Mouse (Mus musculus): ENCODE data around the gene Zfp442. TPM values are rescaled to one million over a fixed set of nuclear protein-coding genes. Genes with fewer than 3 reads are reported as not detected.
"Not testable (repeated sequence)": the region's sequence is repeated elsewhere in the genome, so short reads cannot be mapped to it uniquely, and the experiment has no call there.

Gene Zfp442
- 10 to 100 TPM in 1 of 4 experiments, 1 to 10 TPM in 3; 7.6 to 10.3 (median 8.5) TPM for total RNA-seq (2022)

DNA sequence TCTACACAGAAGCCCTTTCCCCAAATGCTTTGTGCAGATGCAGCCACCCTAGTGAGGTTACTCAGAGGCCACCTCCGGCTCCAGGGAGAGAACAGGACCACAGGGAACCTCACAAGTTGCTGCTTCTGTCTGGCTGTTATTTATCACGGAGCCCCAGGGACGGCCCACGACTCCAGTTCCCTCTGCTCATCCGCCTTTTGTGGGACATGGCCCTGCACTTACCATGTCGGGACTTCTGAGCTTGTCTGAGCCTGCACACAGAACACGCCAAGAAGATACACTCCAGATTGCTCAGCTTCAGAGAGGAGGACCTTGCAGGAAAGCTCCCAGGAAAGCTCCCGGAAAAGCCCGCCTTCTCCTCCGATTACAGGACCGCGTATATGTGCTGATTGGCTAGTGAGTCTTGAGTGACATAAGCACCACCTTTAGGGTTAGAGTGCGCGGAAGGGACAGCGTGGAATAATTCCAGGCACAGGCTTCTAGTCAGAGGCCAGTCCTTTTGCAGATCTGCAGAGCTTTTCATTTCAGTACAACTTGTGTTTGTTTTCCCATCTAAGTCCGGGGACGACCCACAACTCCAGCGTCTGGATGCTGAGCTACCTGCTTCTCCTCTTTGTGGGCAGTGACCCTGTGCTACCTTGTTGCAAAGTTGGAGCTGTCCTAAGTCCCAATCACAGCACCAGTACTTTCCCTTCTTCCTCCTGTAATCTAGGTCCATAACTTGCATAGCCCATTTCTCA lies at the start of gene Zfp442:
TSS of gene Zfp442 (minus strand) at position 307 of the 740 bp plus-strand sequence.
- DNase-seq (ENCODE audit: low spot score in 2 of 2) = peak; percentile 55 to 56

DNA sequence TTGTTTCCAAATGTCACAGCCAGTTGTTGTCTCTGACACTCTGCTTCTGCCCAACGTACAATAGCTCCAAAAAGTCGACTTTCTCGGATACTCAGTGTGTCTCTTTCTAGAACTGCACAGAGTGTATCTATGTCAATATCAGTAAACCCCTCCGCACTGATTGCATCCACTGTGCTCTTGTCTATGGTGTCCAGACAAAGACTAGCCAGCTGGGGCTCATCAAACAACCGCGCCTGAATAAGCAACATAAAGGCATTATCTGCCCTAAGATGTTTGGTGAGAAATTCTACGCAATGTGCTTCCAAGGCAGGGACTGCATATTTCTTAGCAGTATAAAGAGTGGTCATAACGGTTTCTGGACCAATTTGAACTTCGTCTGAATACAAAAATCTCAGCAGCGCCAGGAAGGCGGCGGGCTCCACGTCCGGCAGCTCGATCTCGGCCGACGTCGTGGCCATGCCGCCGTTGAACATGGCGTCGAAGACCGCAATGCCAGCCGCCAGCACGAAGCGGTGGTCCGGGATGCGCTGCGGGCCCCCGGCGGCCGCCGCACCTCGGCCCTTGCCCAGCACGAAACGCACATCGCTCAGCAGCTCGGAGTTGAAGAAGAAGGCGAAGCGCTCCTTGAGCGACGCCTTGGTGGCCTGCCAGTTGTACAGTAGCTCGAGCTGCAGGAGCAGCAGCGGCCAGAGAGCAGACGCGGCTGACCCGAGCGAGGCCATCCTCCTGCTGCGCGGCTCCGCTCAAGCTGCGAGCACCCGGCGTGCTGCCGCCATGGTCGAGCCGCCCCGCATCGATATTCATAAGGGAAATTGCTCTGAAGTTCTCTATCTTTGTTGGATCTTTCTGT lies 49.1 kb upstream of the Zfp442 start:
- not testable (repeated sequence) for DNase-seq (ENCODE audit: low spot score in 2 of 2)

DNA sequence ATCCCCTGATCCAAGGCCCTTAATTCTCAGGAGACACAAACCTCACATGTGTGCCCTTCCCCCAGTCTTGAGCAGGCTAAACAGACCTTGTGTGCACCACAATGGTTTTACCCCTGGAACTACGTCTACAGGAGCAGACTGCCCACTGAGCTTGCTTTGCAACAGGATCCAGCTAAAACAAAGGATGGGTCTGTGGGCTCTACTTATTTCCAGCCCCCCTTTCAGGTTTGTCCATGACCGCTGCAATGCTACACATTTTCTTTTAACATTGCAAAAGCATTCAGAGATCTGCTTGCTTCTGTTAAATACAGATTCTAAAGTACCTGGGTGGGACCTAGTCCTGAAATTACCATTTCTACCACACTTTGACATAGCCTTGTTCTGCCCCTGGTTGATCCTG lies 41.7 kb upstream of the Zfp442 start:
- no peak for DNase-seq (ENCODE audit: low spot score in 2 of 2)

DNA sequence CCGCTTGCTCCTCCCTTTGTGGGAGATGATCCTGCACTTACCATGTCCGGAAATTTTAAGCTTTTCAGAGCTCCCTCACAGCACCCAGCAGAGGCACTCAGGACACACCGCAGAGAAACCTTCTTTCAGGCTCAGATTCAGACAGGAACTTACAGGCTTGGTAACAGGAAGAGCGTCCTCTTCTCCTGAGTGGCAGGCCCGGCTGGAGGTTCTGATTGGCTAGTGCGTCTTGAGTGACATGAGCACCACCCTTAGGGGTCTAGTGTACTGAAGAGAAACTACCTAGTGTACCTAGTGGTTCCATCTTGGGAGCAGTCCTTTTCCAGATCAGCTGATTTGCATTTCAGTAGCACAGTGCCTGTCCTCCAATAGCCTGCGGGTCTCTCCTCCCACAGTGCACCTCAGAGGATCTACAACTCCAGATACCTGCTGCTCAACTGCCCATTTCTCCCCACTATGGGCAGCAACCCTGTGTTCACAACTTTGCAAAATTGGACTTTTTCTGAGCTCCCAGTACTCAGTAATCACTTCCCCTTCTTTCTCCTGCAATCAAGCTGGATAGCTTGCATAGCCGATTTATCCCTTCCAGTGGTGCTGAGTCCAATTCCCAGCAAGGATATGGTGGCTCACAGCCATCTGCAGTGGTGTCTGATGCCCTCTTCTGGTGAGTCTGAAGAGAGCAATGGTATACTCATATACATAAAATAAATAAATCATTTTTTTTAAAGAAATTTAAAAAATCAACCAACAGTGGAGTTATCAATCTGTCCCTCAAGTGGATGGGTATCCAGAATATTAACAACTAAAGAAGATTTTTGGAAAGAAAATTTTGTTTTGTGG lies 33.9 kb upstream of the Zfp442 start, which contains the start of gene Zfp345:
TSS of gene Zfp345 (minus strand) at position 153 of the 840 bp plus-strand sequence.
- not testable (repeated sequence) for DNase-seq (ENCODE audit: low spot score in 2 of 2)

DNA sequence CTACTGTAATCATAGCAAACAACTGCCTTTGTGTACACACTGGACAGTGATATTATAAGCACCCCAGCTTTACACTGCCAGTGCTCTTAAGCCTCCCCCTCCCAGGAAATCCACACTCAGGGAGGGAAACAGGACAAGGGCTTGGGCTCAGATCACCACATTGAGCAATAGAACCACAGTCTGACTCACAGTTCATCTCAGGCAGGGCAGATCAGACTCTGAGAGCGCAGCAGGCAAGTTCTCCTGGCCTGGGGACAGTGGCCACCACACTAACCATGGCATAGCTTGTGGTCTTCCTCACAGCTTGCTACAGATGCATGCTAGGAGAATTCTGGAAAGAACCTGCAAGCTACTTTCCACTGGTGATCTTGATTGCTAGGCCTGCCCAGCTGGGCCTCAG lies 12.2 kb downstream of the Zfp442 start:
- DNase-seq (ENCODE audit: low spot score in 2 of 2) = not testable (repeated sequence)

DNA sequence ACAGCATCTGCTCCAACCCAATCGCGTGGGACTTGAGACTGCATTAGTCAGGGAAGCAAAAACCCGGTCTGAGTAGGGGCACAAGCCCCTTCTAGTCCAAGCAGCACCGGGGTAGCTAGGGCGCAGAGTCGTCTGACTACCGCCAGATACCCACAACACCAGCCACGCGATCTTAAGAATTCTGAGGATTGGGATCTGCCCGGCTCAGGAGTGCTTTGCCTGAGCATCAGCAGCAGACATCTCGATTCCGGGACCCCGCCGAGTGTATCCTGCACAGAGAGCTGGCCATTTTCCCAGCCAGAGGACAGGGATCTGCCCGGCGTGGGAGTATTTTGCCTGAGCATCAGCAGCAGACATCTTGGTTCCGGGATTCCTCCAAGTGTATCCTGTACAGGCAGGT lies 39.1 kb downstream of the Zfp442 start:
- DNase-seq (ENCODE audit: low spot score in 2 of 2) = not testable (repeated sequence)

GRCm38 (mm10) chr2:150390198-150390597 lies 61.1 kb downstream of the Zfp442 start:
- DNase-seq (ENCODE audit: low spot score in 2 of 2) = no peak

GRCm38 (mm10) chr2:150385553-150386106 lies 65.7 kb downstream of the Zfp442 start:
- not testable (repeated sequence) for DNase-seq (ENCODE audit: low spot score in 2 of 2)

- DNase-seq (ENCODE audit: low spot score in 2 of 2) = no peak
These were observed 88.4 kb downstream of the Zfp442 start for GRCm38 (mm10) chr2:150362878-150363229.

DNA sequence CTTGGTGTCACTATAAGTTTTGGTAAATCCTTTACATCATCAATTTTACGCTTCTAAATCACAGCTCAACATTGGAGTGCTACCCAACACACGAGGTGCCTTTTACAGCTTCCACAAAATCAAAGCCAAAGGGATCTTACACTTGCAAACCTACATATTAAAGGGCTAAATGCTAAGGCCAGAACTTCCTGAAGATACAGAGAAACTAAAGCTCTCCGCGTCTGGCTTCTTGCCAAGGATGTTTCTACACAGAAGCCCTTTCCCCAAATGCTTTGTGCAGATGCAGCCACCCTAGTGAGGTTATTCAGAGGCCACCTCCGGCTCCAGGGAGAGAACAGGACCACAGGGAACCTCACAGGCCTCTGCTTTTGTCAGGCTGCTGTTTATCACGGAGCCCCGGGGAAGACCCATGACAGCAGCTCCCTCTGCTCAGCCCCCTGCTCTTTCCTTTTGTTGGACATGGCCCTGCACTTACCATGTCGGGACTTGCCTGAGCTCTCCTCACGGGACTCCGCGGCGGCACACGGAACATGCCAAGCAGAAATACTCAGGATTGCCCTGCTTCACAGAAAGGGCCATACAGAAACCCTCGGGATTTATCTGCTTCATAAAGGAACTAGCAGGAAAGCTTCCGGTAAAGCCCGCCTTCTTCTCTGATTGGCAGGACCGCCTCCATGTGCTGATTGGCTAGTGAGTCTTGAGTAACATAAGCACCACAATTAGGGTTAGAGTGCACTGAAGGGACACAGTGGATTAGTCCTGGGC lies 89.0 kb downstream of the Zfp442 start, which contains the start of gene 3300002I08Rik:
TSS of gene 3300002I08Rik (minus strand) at position 653 of the 765 bp plus-strand sequence.
- peak; percentile 82 to 89 for DNase-seq (ENCODE audit: low spot score in 2 of 2)

Other genes starting within 250 kb of the Zfp442 start
- 10 to 100 TPM in 2 of 4 experiments, 1 to 10 TPM in 2; 9.8 to 12.7 (median 10.9) TPM for gene Zfp937, start 233.4 kb downstream of the Zfp442 start, total RNA-seq (2022)
- 1 to 10 TPM; 6.3 to 8.1 (median 7.0) TPM for gene Gm21994, start 195.9 kb downstream of the Zfp442 start, total RNA-seq (2022)
- gene Gm14124, start 194.0 kb downstream of the Zfp442 start, total RNA-seq (2022) = under 1 TPM; 0.15 to 0.33 (median 0.23) TPM
- gene Gm10130, start 127.8 kb downstream of the Zfp442 start, total RNA-seq (2022) = 1 to 10 TPM in 3 of 4 experiments, not detected in 1; 2.0 to 6.2 (median 3.9) TPM
- 10 to 100 TPM in 2 of 4 experiments, 1 to 10 TPM in 2; 9.2 to 10.9 (median 9.7) TPM for gene 3300002I08Rik, start 88.7 kb downstream of the Zfp442 start, total RNA-seq (2022)
- gene Zfp345, start 33.6 kb upstream of the Zfp442 start, total RNA-seq (2022) = under 1 TPM; 0.24 to 0.32 (median 0.25) TPM
- gene Cst7, start 118.9 kb upstream of the Zfp442 start, total RNA-seq (2022) = 10 to 100 TPM in 2 of 4 experiments, not detected in 2; 60.0 to 98.6 TPM
- 10 to 100 TPM; 58.1 to 66.8 (median 60.4) TPM for gene Apmap, start 157.1 kb upstream of the Zfp442 start, total RNA-seq (2022)
- gene Acss1, start 217.0 kb upstream of the Zfp442 start, total RNA-seq (2022) = 10 to 100 TPM; 18.3 to 24.5 (median 21.6) TPM
- not detected for gene Vsx1, start 237.9 kb upstream of the Zfp442 start, total RNA-seq (2022)